Mouse (Mus musculus) G1E (cell line): ENCODE data around the gene Gm17078. TPM values are rescaled to one million over a fixed set of nuclear protein-coding genes. Genes with fewer than 3 reads are reported as not detected.
"Not testable (repeated sequence)": the region's sequence is repeated elsewhere in the genome, so short reads cannot be mapped to it uniquely, and the experiment has no call there.

Source experiments
- ATAC-seq: 2 replicates; pipeline ENCODE4 v1.8.0; 2016; ENCODE audit warnings: mild to moderate bottlenecking; ENCODE audit not compliant: insufficient number of reproducible peaks, poor library complexity, low FRiP score, severe bottlenecking; ENCODE audit errors: extremely low read depth
- DNase-seq: peaks from one replicate; pipeline ENCODE4 v3.0.0; 2012; ENCODE audit warnings: low spot score
- H3K27me3 ChIP-seq: 2 replicates; pipeline ENCODE4 v1.6.1; 2012; ENCODE audit warnings: mild to moderate bottlenecking, low read length, inconsistent platforms; ENCODE audit not compliant: insufficient read depth
- H3K36me3 ChIP-seq: replicated peaks from 2 replicates; pipeline ENCODE3; 2012; ENCODE audit warnings: mild to moderate bottlenecking, inconsistent platforms
- H3K4me1 ChIP-seq: 2 replicates; pipeline ENCODE4 v1.6.1; 2012; ENCODE audit warnings: low read depth, low read length, inconsistent platforms, mixed read lengths; ENCODE audit not compliant: insufficient read depth
- H3K4me3 ChIP-seq: 2 replicates; pipeline ENCODE4 v1.5.1; 2012; ENCODE audit warnings: low read depth, mild to moderate bottlenecking, inconsistent platforms, low read length, moderate library complexity, mixed read lengths
- H3K9me3 ChIP-seq: replicated peaks from 2 replicates; pipeline ENCODE4 v1.6.1; 2012; ENCODE audit warnings: inconsistent platforms
- CTCF ChIP-seq: IDR thresholded peaks from 2 replicates; pipeline ENCODE4 v1.5.1; 2012; ENCODE audit warnings: low read depth, low read length, inconsistent platforms, mixed read lengths
- GATA1 ChIP-seq: IDR thresholded peaks from 2 replicates; pipeline ENCODE4 v1.6.1; 2012; ENCODE audit warnings: borderline replicate concordance, low read length, inconsistent platforms, mixed read lengths
- GATA2 ChIP-seq: IDR thresholded peaks from 2 replicates; pipeline ENCODE4 v1.6.1; 2012; ENCODE audit warnings: low read depth, low read length, inconsistent platforms, borderline replicate concordance
- POLR2AphosphoS5 ChIP-seq: IDR thresholded peaks from 2 replicates; pipeline ENCODE4 v1.6.1; 2012; ENCODE audit warnings: low read depth, low read length, inconsistent platforms; ENCODE audit not compliant: insufficient replicate concordance
- TAL1 ChIP-seq: conservative IDR thresholded peaks from 2 replicates; pipeline ENCODE4 v1.6.1; 2012; ENCODE audit warnings: low read depth, low read length, inconsistent platforms, mixed read lengths
- polyA plus RNA-seq: library from polyadenylated mRNA; stranded (reverse); fragments of >175 nt; gene quantifications from 2 replicates; pipeline ENCODE4 v1.2.3, GENCODE M21; 2012
- total RNA-seq, 2 experiments: library from RNA; stranded (forward) in 1 of 2; stranded (reverse) in 1 of 2; fragments of 200-1000 nt in 1 of 2; fragments of >200 nt in 1 of 2; fragmentation: Nextera tagmentation in 1 of 2; gene quantifications; 2 replicates each; pipeline ENCODE4 v1.2.3; 2014 to 2017

Gm17078 gene
- total RNA-seq (2014; fragmentation: Nextera tagmentation) (not detected in 2 replicates), total RNA-seq (2017) (not detected in 2 replicates), polyA plus RNA-seq (not detected in 2 replicates)

DNA sequence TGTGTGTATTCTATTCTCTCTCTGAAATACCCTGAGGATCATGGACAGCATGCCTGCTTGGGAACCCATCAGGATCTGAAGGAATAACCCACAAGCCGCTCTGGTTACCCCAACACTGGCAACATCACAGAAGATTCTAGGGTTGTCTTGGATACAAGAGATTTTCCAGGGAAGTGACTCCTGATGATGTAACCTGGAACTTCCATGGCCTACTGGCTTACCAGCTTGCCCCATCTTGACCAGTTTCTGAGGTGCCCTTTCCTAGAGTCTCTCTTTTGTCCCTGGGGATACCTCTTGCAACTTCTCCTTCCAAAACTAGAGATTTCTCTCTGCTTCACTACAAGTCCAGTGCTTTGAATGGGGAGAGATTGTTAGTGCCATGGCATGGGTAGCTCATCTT, at the start of gene Gm17078:
TSS of gene Gm17078 (minus strand) at position 101 of the 400 bp plus-strand sequence.
- no peaks in the 10 kb centered on the region for H3K36me3 ChIP-seq
- ATAC-seq (no peak), DNase-seq (no peak)
- no peaks in the 10 kb centered on the region for H3K4me1 ChIP-seq
- H3K27me3 ChIP-seq, result no peaks in the 10 kb centered on the region
- no peak for TF ChIP-seq CTCF
- TF ChIP-seq TAL1, result no peak
- no peak for TF ChIP-seq POLR2AphosphoS5
- no peak for TF ChIP-seq GATA1
- no peak for TF ChIP-seq GATA2
- no peaks in the 10 kb centered on the region for H3K9me3 ChIP-seq
- no peak within 1 kb of the TSS for H3K4me3 ChIP-seq

DNA sequence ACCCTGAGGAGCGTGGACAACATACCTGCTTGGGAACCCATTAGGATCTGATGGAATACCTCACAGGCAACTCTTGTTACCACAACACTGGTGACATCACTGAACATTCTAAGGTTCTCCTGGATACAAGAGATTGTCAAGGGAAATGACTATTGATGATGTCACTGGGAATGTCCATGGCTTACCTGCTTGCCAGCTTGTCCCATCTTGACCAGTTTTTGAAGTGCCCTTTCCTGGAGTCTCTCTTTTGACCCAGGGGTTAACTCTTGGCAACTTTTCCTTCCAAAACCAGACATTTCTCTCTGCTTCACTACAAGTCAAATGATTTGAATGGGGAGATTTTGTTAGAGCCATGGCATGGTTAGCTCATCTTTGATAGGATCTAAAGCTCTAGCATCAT, 24.5 kb upstream of the Gm17078 start, which contains the start of gene Gm4181:
TSS of gene Gm4181 (minus strand) at position 101 of the 400 bp plus-strand sequence.
- DNase-seq, ATAC-seq, H3K36me3 ChIP-seq, H3K9me3 ChIP-seq, H3K4me1 ChIP-seq, H3K27me3 ChIP-seq, H3K4me3 ChIP-seq: not testable (repeated sequence)

DNA sequence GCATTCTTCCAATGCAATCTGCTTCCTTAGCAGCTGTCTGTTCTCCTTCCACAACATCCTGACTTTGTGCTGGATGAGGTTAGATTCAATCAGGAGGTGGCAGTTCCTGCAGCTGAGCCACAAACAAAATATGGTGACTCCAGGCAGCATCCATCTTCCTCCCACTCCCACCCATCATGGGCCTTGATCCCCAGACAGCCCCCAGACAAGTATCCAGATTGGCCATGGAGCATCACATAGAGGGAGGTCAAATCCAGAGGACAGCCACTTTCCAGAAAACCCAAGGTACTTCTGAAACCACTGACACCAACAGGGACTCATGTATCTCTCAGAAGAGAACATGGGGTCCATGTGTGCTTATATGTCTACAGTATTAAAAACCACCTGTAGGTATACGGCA, 21.3 kb upstream of the Gm17078 start:
- not testable (repeated sequence) for H3K36me3 ChIP-seq, ATAC-seq, DNase-seq

DNA sequence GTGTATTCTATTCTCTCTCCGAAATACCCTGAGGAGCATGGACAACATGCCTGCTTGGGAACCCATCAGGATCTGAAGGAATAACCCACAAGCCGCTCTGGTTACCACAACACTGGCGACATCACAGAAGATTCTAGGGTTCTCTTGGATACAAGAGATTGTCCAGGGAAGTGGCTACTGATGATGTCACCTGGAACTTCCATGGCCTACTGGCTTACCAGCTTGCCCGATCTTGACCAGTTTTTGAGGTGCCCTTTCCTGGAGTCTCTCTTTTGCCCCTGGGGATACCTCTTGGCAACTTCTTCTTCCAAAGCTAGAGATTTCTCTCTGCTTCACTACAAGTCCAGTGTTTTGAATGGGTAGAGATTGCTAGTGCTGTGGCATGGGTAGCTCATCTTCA, 19.1 kb downstream of the Gm17078 start, which contains the start of gene Gm17174:
TSS of gene Gm17174 (minus strand) at position 101 of the 400 bp plus-strand sequence.
- ATAC-seq, H3K9me3 ChIP-seq, H3K4me3 ChIP-seq, H3K4me1 ChIP-seq, H3K27me3 ChIP-seq, DNase-seq, H3K36me3 ChIP-seq: not testable (repeated sequence)

More for the DNA sequence above, 21.3 kb upstream of the Gm17078 start:
- not testable (repeated sequence) for H3K4me1 ChIP-seq, H3K4me3 ChIP-seq, H3K9me3 ChIP-seq, H3K27me3 ChIP-seq

DNA sequence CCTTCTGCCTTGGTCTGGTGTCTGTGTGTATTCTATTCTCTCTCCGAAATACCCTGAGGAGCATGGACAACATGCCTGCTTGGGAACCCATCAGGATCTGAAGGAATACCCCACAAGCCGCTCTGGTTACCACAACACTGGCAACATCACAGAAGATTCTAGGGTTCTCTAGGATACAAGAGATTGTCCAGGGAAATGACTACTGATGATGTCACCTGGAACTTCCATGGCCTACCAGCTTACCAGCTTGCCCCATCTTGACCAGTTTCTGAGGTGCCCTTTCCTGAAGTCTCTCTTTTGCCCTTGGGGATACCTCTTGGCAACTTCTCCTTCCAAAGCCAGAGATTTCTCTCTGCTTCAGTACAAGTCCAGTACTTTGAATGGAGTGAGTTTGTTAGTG, 37.1 kb downstream of the Gm17078 start, which contains the start of gene Gm17175:
TSS of gene Gm17175 (minus strand) at position 101 of the 400 bp plus-strand sequence.
- not testable (repeated sequence) for H3K4me3 ChIP-seq, ATAC-seq

More for the DNA sequence above, 37.1 kb downstream of the Gm17078 start, which contains the start of gene Gm17175:
- H3K36me3 ChIP-seq, DNase-seq, H3K9me3 ChIP-seq, H3K27me3 ChIP-seq, H3K4me1 ChIP-seq: not testable (repeated sequence)

Other genes starting within 250 kb of the Gm17078 start
- gene Gm7247, start 249.6 kb downstream of the Gm17078 start, total RNA-seq (2014; fragmentation: Nextera tagmentation), result not detected in 2 replicates
- gene Gm7247, start 249.6 kb downstream of the Gm17078 start, total RNA-seq (2017), result not detected in 2 replicates
- not detected in 2 replicates for gene Gm7247, start 249.6 kb downstream of the Gm17078 start, polyA plus RNA-seq
- not detected in 2 replicates for gene Vmn2r88, start 200.5 kb downstream of the Gm17078 start, total RNA-seq (2014; fragmentation: Nextera tagmentation)
- gene Vmn2r88, start 200.5 kb downstream of the Gm17078 start, total RNA-seq (2017), result 0.06 and 0.11 TPM in 2 replicates
- not detected in 2 replicates for gene Vmn2r88, start 200.5 kb downstream of the Gm17078 start, polyA plus RNA-seq
- not detected in 2 replicates for gene Vmn2r89, start 159.5 kb downstream of the Gm17078 start, total RNA-seq (2014; fragmentation: Nextera tagmentation)
- gene Vmn2r89, start 159.5 kb downstream of the Gm17078 start, total RNA-seq (2017), result 0.05 and 0.06 TPM in 2 replicates
- gene Vmn2r89, start 159.5 kb downstream of the Gm17078 start, polyA plus RNA-seq, result not detected in 2 replicates
- 3.8 and 6.8 TPM in 2 replicates for gene Gm5622, start 58.5 kb downstream of the Gm17078 start, total RNA-seq (2014; fragmentation: Nextera tagmentation)
- gene Gm5622, start 58.5 kb downstream of the Gm17078 start, total RNA-seq (2017), result 5.0 and 5.2 TPM in 2 replicates
- 0.06 and 0.29 TPM in 2 replicates for gene Gm5622, start 58.5 kb downstream of the Gm17078 start, polyA plus RNA-seq
- gene Gm17175, start 37.2 kb downstream of the Gm17078 start, total RNA-seq (2014; fragmentation: Nextera tagmentation), result not detected in 2 replicates
- not detected in 2 replicates for gene Gm17175, start 37.2 kb downstream of the Gm17078 start, total RNA-seq (2017)
- gene Gm17175, start 37.2 kb downstream of the Gm17078 start, polyA plus RNA-seq, result not detected in 2 replicates
- not detected in 2 replicates for gene Gm17174, start 19.2 kb downstream of the Gm17078 start, total RNA-seq (2014; fragmentation: Nextera tagmentation)
- gene Gm17174, start 19.2 kb downstream of the Gm17078 start, total RNA-seq (2017), result not detected in 2 replicates
- gene Gm17174, start 19.2 kb downstream of the Gm17078 start, polyA plus RNA-seq, result not detected in 2 replicates
- gene Gm4181, start 24.4 kb upstream of the Gm17078 start, total RNA-seq (2014; fragmentation: Nextera tagmentation), result not detected in 2 replicates
- gene Gm4181, start 24.4 kb upstream of the Gm17078 start, total RNA-seq (2017), result not detected in 2 replicates
- gene Gm4181, start 24.4 kb upstream of the Gm17078 start, polyA plus RNA-seq, result not detected in 2 replicates
- not detected in 2 replicates for gene Gm17079, start 84.2 kb upstream of the Gm17078 start, total RNA-seq (2014; fragmentation: Nextera tagmentation)
- gene Gm17079, start 84.2 kb upstream of the Gm17078 start, total RNA-seq (2017), result 0.27 TPM in 1 of 2 replicates, not detected in the other
- gene Gm17079, start 84.2 kb upstream of the Gm17078 start, polyA plus RNA-seq, result not detected in 2 replicates
- gene Gm5800, start 105.9 kb upstream of the Gm17078 start, total RNA-seq (2014; fragmentation: Nextera tagmentation), result not detected in 2 replicates
- gene Gm5800, start 105.9 kb upstream of the Gm17078 start, total RNA-seq (2017), result not detected in 2 replicates
- not detected in 2 replicates for gene Gm5800, start 105.9 kb upstream of the Gm17078 start, polyA plus RNA-seq
- gene Ang4, start 162.3 kb upstream of the Gm17078 start, total RNA-seq (2014; fragmentation: Nextera tagmentation), result not detected in 2 replicates
- 0.27 TPM in 1 of 2 replicates, not detected in the other for gene Ang4, start 162.3 kb upstream of the Gm17078 start, total RNA-seq (2017)
- not detected in 2 replicates for gene Ang4, start 162.3 kb upstream of the Gm17078 start, polyA plus RNA-seq
- not detected in 2 replicates for gene AY358078, start 188.7 kb upstream of the Gm17078 start, total RNA-seq (2014; fragmentation: Nextera tagmentation)
- gene AY358078, start 188.7 kb upstream of the Gm17078 start, total RNA-seq (2017), result not detected in 2 replicates
- not detected in 2 replicates for gene AY358078, start 188.7 kb upstream of the Gm17078 start, polyA plus RNA-seq
- not detected in 2 replicates for gene Ear6, start 242.4 kb upstream of the Gm17078 start, total RNA-seq (2014; fragmentation: Nextera tagmentation)
- 0.12 TPM in 1 of 2 replicates, not detected in the other for gene Ear6, start 242.4 kb upstream of the Gm17078 start, total RNA-seq (2017)
- not detected in 2 replicates for gene Ear6, start 242.4 kb upstream of the Gm17078 start, polyA plus RNA-seq